ENCODE assay signal across 26 mouse cellular contexts in the genomic region with DNA sequence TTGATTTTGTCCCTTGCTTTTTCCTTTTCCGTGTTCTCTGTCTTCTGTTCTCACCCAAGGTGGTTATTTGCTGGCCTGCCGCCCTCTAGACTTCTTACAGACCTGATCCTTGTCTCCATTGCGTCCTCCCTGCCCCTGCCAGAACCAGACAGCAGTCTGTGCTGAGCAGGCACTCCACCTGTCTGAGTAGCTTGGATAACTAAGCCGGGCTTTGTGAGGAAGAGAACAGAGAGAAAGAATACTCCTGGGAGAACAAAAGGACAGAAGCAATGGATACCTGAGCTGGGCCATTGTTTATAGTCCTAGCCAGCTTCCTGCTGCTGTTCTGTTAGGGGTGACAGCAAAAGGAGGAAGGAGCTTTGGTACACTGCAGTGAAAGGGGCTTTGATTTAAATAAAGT.
DNase-seq lines count a peak whose midpoint lies in the region; ATAC-seq and TF ChIP-seq lines count a peak whose summit lies in the region.
"Had no signal": no experiment of that assay in that cellular context is flagged by ENCODE, and none has a peak within 500 bp of the region (broad histone marks: within the 10 kb centered on the region; RNA-seq: fewer than 3 reads in every experiment).

No protein-coding gene starts in this region.

- H3K36me3 ChIP-seq in intestine, embryonic 16.5 days (ENCODE audit: control insufficient read depth, insufficient read depth, low read length): 0 out of 2 replicates have a peak, but pooled peaks cover 3% of the 10 kb centered on the region
- peaks cover 30% of the 10 kb centered on the region for H3K36me3 ChIP-seq in intestine, postnatal 0 days (ENCODE audit: control insufficient read depth, insufficient read depth)
- H3K36me3 ChIP-seq in ES-Bruce4 (ENCODE audit: control insufficient read depth, insufficient read depth, low read length, poor library complexity, severe bottlenecking): no peaks in the 10 kb centered on the region
- peaks cover 15% of the 10 kb centered on the region for H3K36me3 ChIP-seq in embryonic facial prominence, embryonic 14.5 days (ENCODE audit: control insufficient read depth, insufficient read depth, low read length)
- peaks cover 16% of the 10 kb centered on the region; the same call in 1 of the 2 replicates for H3K36me3 ChIP-seq in heart, embryonic 10.5 days

- 66% methylated on average over 4 of the region's 4 CpGs for WGBS in intestine, embryonic 16.5 days
- 58% methylated on average over 4 of the region's 4 CpGs for WGBS in intestine, postnatal 0 days
- WGBS in embryonic facial prominence, embryonic 14.5 days: 54% methylated on average over 4 of the region's 4 CpGs
- WGBS in heart, embryonic 10.5 days: 75% methylated on average over 4 of the region's 4 CpGs

- H3K4me3 ChIP-seq in intestine, embryonic 16.5 days (ENCODE audit: low read length): no peak overlapping the region
- H3K4me3 ChIP-seq in intestine, postnatal 0 days (ENCODE audit: low read depth, low read length): no peak overlapping the region
- no peak overlapping the region for H3K4me3 ChIP-seq in ES-Bruce4 (ENCODE audit: low read depth, low read length)
- no peak overlapping the region for H3K4me3 ChIP-seq in embryonic facial prominence, embryonic 14.5 days (ENCODE audit: low read depth, low read length)
- H3K4me3 ChIP-seq in heart, embryonic 10.5 days: no peak overlapping the region
- H3K4me3 ChIP-seq: forebrain, embryonic 10.5 days; forebrain, embryonic 13.5 days; gastrocnemius, adult 2 months; heart, adult 2 months; hindbrain, embryonic 12.5 days; hindbrain, embryonic 15.5 days had no signal

- H3K4me1 ChIP-seq in intestine, embryonic 16.5 days (ENCODE audit: control insufficient read depth, insufficient read depth, low read length): peaks cover 19% of the 10 kb centered on the region; the same call in 1 of the 2 replicates
- H3K4me1 ChIP-seq in intestine, postnatal 0 days (replicated peaks; ENCODE audit: control insufficient read depth, insufficient read depth, low read length): peaks cover 26% of the 10 kb centered on the region; the same call in 1 of the 2 replicates
- no peaks in the 10 kb centered on the region for H3K4me1 ChIP-seq in ES-Bruce4 (ENCODE audit: control insufficient read depth, insufficient read depth, low read length)
- no peaks in the 10 kb centered on the region for H3K4me1 ChIP-seq in embryonic facial prominence, embryonic 14.5 days (ENCODE audit: control insufficient read depth, insufficient read depth, low read length)
- peaks cover 5% of the 10 kb centered on the region; the same call in 1 of the 2 replicates for H3K4me1 ChIP-seq in heart, embryonic 10.5 days
- H3K4me1 ChIP-seq: hindbrain, embryonic 12.5 days; hindbrain, embryonic 15.5 days had no signal

- no peak overlapping the region for H3K4me2 ChIP-seq in intestine, embryonic 16.5 days (ENCODE audit: low read depth, low read length)
- no peak overlapping the region for H3K4me2 ChIP-seq in intestine, postnatal 0 days (replicated peaks; ENCODE audit: low read depth)
- H3K4me2 ChIP-seq in embryonic facial prominence, embryonic 14.5 days (ENCODE audit: low read depth, low read length): no peak overlapping the region
- H3K4me2 ChIP-seq: forebrain, embryonic 13.5 days; heart, embryonic 11.5 days; hindbrain, embryonic 12.5 days; hindbrain, embryonic 15.5 days had no signal

- TF ChIP-seq POLR2A in ES-Bruce4 (IDR thresholded peaks at IDR 0.05; ENCODE audit: insufficient read depth, low read length): no peak

- H3K9me3 ChIP-seq in intestine, embryonic 16.5 days (ENCODE audit: control insufficient read depth, low read length): no peaks in the 10 kb centered on the region
- no peaks in the 10 kb centered on the region for H3K9me3 ChIP-seq in intestine, postnatal 0 days (ENCODE audit: control insufficient read depth)
- H3K9me3 ChIP-seq in ES-Bruce4 (replicated peaks; ENCODE audit: control insufficient read depth, insufficient read depth, low read length, poor library complexity, severe bottlenecking): no peaks in the 10 kb centered on the region
- H3K9me3 ChIP-seq in embryonic facial prominence, embryonic 14.5 days (ENCODE audit: control insufficient read depth, low read length): no peaks in the 10 kb centered on the region
- no peaks in the 10 kb centered on the region for H3K9me3 ChIP-seq in heart, embryonic 10.5 days
- H3K9me3 ChIP-seq: forebrain, embryonic 10.5 days; forebrain, embryonic 13.5 days; hindbrain, embryonic 12.5 days; hindbrain, embryonic 15.5 days had no signal

- H3K27ac ChIP-seq in intestine, embryonic 16.5 days (ENCODE audit: low read length): 0 out of 2 replicates have a peak overlapping the region, but pooled peaks have one; percentile 21
- no peak overlapping the region for H3K27ac ChIP-seq in intestine, postnatal 0 days (ENCODE audit: low read depth, low read length)
- no peak overlapping the region for H3K27ac ChIP-seq in ES-Bruce4 (ENCODE audit: insufficient read depth, low read length)
- H3K27ac ChIP-seq in embryonic facial prominence, embryonic 14.5 days (replicated peaks; ENCODE audit: low read depth, low read length): peak overlapping the region; percentile 33; the same call in 1 of the 2 replicates
- H3K27ac ChIP-seq in heart, embryonic 10.5 days: no peak overlapping the region
- H3K27ac ChIP-seq: forebrain, embryonic 10.5 days; forebrain, embryonic 13.5 days; gastrocnemius, adult 2 months; heart, adult 2 months; hindbrain, embryonic 12.5 days; hindbrain, embryonic 15.5 days had no signal

- H3K27me3 ChIP-seq in intestine, embryonic 16.5 days (replicated peaks; ENCODE audit: control insufficient read depth, insufficient read depth, low read length): no peaks in the 10 kb centered on the region
- H3K27me3 ChIP-seq in intestine, postnatal 0 days (replicated peaks; ENCODE audit: control insufficient read depth, insufficient read depth, low read length): no peaks in the 10 kb centered on the region
- no peaks in the 10 kb centered on the region for H3K27me3 ChIP-seq in ES-Bruce4 (ENCODE audit: control insufficient read depth, insufficient read depth, low read length, poor library complexity, severe bottlenecking)
- no peaks in the 10 kb centered on the region for H3K27me3 ChIP-seq in embryonic facial prominence, embryonic 14.5 days (replicated peaks; ENCODE audit: control insufficient read depth, insufficient read depth, low read length)
- no peaks in the 10 kb centered on the region for H3K27me3 ChIP-seq in heart, embryonic 10.5 days (ENCODE audit: insufficient read depth, poor library complexity, severe bottlenecking)
- H3K27me3 ChIP-seq: CH12.LX; forebrain, embryonic 13.5 days; hindbrain, embryonic 12.5 days; hindbrain, embryonic 15.5 days had no signal

- H3K9ac ChIP-seq in intestine, embryonic 16.5 days (ENCODE audit: low read depth, low read length): no peak overlapping the region
- no peak overlapping the region for H3K9ac ChIP-seq in intestine, postnatal 0 days (ENCODE audit: low read depth, low read length)
- H3K9ac ChIP-seq in ES-Bruce4 (ENCODE audit: low read depth, poor library complexity, severe bottlenecking): no peak overlapping the region
- no peak overlapping the region for H3K9ac ChIP-seq in embryonic facial prominence, embryonic 14.5 days (ENCODE audit: low read depth, low read length)
- H3K9ac ChIP-seq: forebrain, embryonic 13.5 days; hindbrain, embryonic 12.5 days; hindbrain, embryonic 15.5 days had no signal

- DNase-seq in ZHBTc4 (ENCODE audit: low read depth, low spot score): peak; percentile 8
- DNase-seq in embryonic facial prominence, embryonic 14.5 days (ENCODE audit: low spot score): peak; percentile 54
- DNase-seq in kidney, adult 9 months: no peak
- DNase-seq in heart, embryonic 10.5 days (ENCODE audit: low spot score): no peak
- DNase-seq: adrenal gland, adult 2 months; adrenal gland, postnatal 14 days; B cell, adult 2 months; cerebellum, adult 11-12 months; cerebellum, adult 8-10 months; cerebellum, postnatal 10 days; cerebellum, postnatal 36 days; embryo, embryonic 11 days; gastrocnemius, adult 2 months; gastrocnemius, postnatal 14 days; heart, adult 2 months; kidney, adult 18-20 months had no signal

- 0 out of 2 replicates have a peak, but pooled peaks have one; percentile 23 for TF ChIP-seq EP300 in ES-Bruce4 (IDR thresholded peaks at IDR 0.05; ENCODE audit: insufficient read depth, low read depth, low read length)

- no peak for TF ChIP-seq CTCF in intestine, postnatal 0 days (IDR thresholded peaks at IDR 0.05; ENCODE audit: low read depth)
- no peak for TF ChIP-seq CTCF in ES-Bruce4 (IDR thresholded peaks at IDR 0.05; ENCODE audit: low read depth, low read length)

- no peak for ATAC-seq in intestine, embryonic 16.5 days
- no peak for ATAC-seq in intestine, postnatal 0 days
- peak; percentile 86 for ATAC-seq in embryonic facial prominence, embryonic 14.5 days (ENCODE audit: low read depth)
- ATAC-seq: forebrain, embryonic 13.5 days; forebrain, embryonic 16.5 days had no signal

Comparison
In these comparisons a context has a peak if more than half of its experiments do, and no peak if none do; other contexts are left out.
1. H3K27ac ChIP-seq: peak in intestine, embryonic 16.5 days (single experiment) and embryonic facial prominence, embryonic 14.5 days (single experiment); none in intestine, postnatal 0 days (single experiment), ES-Bruce4 (single experiment) and heart, embryonic 10.5 days (single experiment).
2. DNase-seq: peak in ZHBTc4 (single experiment) and embryonic facial prominence, embryonic 14.5 days (single experiment); none in kidney, adult 9 months (single experiment) and heart, embryonic 10.5 days (single experiment).